Mouse (Mus musculus) cerebellum, adult 11-12 months (tissue): Measurements from ENCODE around the gene Dmrtc2.
A peak's percentile ranks its signal among the peaks of the same experiment; 100 is the strongest.
"Not testable (repeated sequence)": the region's sequence is repeated elsewhere in the genome, so short reads cannot be mapped to it uniquely, and the experiment has no call there.

Source experiments
- DNase-seq: peaks from one replicate; pipeline ENCODE4 v3.0.0; 2022

The Dmrtc2 gene

DNA sequence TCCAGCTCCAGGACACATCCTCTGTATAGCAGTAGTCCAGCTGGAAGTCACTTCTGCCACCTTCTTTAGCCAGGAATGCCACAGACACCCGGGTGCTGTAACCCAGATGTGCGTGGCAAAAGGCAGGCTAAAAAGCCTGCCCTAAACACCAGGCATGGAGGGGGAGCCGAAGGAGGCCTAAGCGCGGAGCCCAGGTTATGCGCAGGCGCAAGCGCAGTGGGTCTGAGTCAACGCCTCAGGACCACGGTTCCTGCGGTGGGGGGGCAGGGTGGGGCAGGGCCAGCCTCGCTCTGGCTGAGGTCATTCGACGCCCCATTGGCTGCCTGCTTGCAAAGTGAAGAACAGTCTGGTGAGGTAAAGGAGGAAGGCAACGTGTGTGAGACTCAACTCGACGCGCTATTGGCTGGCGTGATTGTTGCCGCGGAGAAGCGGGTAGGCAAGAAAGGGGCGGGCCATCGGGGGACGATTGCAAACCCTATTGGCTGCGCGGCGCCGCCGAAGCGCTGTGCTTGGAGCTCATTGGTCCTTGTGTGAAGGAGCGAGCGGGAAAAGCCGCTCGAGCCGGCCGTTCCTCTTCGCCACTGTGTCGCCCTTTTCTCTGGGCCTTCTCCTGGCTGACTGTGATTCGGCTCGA is at the start of gene Dmrtc2, which contains the start of gene Lypd4:
TSS of gene Dmrtc2 (plus strand) at position 526 of the 634 bp plus-strand sequence.
TSS of gene Lypd4 (minus strand) at position 410 of the 634 bp plus-strand sequence.
- DNase-seq = no peak

DNA sequence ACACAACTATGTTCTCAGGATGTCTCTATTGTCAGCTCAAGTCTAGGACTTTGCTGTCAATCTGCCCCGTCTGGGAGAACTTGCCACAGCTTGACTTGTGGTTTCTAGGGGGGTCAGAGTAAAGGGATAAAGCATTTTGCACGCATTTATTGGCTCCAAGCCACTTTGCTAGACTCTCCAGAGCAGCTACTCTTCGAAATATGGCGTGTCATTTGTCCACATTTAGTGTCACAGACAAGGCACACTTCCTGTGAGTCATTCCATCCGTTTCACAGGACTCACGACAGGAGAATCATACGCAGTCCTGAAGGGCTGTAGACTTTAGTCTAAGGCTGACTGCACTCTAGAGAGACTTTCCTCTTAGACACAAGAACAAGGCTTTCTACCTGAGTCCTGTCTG is 45.4 kb upstream of the Dmrtc2 start:
- no peak for DNase-seq

DNA sequence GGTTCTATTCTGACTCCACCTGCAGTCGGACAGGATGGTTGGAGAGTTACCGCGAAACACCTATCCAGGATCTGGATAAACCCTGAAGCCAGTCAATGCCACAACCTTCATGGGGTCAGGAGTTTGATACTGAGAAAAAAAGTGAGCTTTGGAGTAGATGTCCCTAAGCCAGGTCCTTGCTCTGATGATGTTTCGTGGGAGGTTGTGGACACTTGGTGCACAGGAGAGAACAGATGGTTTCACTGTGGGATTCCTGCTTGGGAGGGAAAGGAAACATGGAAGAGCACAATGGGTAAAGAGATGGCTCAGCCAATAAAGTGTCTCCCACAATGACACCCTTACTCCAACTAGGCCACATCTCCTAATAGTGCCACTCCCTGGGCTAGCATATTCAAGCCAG is 42.7 kb upstream of the Dmrtc2 start:
- peak; percentile 84 for DNase-seq

DNA sequence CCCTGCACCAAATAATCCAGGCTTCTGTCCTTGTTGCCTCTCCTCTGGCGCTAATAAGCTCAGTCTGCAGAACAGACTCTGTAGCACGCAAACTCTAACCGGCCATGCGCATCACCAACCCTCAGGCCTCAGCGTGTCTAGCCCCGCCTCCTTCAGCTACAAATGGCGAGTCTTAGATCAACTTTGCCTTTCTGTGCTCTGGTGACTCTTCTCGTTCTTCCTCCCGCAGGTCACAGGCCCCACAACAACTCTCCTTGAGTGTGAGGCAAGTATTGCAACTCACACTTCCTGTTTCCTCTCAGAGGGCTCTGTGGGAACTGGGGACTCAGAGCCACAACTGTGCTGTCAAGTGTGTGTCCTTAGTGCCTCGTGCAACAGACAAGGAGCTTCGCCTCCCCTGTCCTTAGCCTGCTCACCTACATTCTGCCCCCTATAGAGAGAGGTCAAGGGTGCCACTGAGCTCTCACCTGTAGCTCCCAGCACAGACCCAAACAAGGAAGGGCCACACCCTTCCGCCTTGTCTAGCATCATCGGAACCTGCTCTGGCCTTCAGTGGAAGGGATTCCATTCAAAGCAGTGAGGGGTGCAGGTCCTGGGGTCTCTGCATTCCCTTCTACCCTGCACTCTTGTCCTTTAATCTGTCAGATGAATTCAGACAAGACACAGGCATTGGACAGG is 31.0 kb upstream of the Dmrtc2 start:
- DNase-seq = not testable (repeated sequence)

DNA sequence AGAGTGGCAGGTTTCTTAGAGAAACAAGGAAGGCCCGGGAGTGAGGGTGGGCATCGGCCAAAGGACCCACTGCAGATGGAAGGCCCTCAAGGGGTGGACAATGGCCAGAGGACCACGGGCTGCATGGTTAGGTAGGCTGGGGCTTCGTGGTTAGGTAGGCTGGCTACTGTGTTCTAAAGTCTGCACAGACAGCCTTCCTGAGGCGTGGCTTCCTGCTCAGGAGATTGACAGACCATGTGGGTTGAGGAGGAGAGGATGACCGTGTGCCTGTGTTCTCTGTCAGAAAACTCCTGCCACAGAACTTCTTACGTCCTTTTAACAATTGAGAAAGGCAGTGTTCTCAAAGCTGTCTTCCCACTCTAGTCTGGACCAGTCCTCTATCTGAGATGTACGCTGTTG is 30.4 kb upstream of the Dmrtc2 start:
- no peak for DNase-seq

DNA sequence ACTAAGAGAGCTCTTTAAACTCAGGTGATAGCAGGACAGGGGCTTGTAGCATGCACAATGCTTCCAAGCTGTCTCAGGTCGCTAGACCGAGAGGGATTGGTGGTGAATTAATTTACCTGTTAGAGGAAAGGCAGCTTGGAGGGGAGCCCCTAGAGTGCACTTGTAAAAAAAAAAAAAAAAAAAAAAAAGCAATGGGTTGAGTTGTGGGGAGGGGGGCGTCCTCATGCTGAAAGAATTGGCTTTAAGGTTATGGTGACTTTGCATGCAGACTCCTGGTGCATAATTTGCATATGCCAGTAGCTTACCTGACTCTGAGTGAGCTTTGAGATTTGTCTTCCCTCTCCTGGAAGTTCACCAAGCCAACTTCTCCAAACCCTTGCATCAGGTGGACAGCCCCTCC is 29.5 kb upstream of the Dmrtc2 start:
- DNase-seq = no peak

DNA sequence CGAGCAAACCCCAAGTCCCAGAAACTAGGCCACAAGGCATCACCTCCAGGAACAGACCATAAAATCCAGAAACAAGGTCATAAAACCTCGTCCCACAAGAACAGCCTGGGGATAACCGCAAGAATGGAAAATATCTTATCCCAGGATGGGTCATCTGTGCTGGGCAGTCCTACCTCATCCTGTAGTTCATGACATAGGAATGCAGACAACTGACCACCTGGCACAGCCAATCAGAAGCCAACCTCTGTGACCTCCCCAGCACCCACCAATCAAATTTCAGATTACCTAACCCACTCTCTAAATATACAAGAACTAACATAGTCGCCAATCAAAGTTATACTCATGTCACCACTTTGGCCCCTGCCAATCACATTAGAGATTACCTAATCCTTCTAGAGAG is 28.8 kb upstream of the Dmrtc2 start:
- DNase-seq = no peak

DNA sequence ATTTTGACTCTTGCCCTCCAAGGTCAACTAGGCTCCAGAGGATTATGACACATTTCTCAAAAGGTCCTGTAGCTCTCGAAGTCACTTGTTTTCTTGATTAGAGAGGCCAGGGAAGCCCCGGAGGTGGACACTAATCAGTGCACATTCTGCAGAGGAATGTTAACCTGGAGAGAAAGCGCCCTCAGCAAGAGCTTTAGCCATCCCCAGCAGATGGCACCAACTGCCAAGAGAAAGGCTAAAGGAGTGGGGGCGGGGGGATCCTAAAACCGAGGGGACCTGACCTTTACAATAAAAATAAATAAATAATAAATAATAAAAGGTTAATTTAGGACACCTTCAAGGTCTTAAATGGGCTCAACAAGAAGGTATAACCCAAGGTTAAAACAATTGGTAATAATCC is 25.7 kb upstream of the Dmrtc2 start:
- DNase-seq = no peak

DNA sequence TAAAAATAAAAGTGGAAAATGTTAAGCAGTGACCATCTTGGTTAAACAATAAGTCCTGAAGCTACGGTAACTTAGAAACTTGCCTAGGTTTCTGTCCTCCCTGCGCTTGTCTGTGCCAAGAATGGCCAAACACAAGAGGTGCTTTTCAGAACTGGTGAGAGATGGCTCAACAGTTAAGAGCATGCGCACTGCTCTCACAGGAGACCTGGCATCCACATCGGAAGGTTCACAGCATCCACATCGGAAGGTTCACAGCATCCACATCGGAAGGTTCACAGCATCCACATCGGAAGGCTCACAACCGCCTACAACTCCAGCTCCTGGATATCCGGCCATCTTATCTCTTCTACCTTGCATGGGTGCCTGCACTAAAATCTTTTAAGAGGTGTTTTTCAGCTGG is 24.7 kb upstream of the Dmrtc2 start:
- no peak for DNase-seq

DNA sequence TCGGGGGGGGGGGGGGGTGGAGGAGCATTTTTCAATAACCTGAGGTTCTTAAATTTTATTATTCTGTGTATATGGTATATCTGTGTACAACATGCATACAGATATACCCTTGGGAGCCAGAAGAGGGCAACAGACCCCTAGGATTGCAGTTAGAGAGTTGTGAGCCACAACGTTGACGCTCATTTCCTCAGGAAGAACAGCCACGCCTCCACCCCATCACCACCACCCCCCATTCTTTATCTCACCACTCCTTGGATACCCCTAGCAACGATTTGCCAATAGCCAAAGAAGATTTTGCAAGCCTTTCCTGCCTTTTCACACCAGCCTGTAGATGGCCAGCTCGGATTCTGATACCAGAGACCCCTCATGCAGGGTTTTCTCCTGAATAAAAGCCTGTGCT is 24.1 kb upstream of the Dmrtc2 start:
- DNase-seq = no peak

DNA sequence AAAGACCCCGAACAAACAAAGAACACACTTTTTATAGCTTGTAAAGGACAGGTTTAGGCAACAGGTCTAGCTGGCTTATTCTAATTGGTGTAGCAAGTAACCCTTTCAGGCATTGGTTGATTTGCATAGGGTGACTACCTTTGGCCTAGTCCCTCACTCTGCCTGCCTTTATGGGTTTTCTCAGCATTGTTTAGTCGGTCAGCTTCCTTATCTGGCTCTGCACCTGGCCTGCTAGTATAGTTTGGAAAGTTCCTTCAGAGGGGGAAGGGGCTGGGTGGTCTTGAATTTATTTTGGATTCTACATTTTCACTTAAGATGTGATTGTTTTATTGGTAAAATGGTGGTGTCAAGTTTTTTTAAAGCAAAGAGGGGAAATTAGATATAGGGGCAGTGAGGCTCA is 23.3 kb upstream of the Dmrtc2 start:
- not testable (repeated sequence) for DNase-seq

DNA sequence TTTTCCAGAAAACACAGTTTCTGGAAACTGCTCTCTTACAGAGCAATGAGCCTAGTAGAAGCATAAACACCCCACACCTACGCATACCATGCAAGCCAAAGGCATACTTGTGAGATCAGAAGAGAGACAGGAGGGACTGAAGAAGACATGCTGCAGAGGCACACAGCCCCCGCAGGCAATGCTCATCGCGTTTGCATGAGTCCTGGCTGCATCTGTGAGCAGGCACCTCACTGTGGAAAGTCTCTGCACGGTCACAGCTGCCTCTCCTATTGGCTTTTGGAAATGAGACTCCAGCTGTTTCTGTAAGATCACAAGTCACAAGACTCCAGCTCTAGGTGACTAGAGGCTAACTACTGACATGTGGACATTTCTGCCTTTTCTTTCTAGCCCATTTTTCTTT is 19.7 kb upstream of the Dmrtc2 start:
- no peak for DNase-seq

DNA sequence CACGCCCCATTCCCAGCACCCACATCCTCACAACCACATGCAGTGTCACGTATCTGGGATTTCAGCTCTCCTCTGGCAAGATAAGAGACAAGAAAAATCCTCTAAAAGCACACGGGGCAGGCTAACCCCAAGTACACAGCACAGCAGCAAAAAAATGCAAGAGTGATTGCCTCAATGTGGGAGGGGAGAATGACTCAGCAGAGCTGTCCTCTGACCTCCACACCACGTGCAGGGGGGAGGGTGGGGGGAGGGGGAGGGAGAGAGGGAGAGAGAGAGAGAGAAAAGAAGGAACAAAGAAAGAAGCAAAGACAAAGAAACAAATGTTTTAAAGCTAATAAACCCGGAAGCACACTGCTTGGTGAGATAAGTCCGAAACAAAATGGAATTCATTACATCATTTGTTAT is 19.0 kb upstream of the Dmrtc2 start:
- DNase-seq = no peak

DNA sequence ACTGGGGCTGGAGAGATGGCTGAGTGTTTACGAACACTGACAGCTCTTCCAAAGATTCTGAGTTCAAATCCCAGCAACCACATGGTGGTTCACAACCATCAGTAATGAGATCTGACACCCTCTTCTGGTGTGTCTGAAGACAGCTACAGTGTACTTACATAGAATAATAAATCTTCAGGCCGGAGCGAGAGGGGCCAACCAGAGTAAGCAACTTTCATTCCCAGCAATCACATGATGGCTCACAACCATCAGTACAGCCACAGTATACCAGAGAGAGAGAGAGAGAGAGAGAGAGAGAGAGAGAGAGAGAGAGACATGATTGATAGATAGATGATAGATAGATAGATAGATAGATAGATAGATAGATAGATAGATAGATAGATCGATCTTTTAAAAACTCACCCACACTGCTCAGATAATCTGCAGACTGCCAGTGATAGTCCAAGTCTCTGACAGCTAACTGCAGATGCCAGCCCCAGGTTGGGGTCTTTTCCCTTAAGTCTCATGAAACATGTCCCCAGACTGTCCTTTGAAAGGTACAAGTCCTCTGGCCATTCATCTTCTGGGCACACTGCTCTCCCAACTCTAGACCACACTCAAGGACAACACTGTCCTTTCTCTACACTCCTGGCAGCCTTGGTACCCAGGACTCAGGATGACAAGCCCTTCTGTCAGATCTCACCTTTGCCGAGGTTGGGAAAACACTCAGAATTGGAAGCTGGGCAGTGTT is 18.1 kb upstream of the Dmrtc2 start:
- no peak for DNase-seq

DNA sequence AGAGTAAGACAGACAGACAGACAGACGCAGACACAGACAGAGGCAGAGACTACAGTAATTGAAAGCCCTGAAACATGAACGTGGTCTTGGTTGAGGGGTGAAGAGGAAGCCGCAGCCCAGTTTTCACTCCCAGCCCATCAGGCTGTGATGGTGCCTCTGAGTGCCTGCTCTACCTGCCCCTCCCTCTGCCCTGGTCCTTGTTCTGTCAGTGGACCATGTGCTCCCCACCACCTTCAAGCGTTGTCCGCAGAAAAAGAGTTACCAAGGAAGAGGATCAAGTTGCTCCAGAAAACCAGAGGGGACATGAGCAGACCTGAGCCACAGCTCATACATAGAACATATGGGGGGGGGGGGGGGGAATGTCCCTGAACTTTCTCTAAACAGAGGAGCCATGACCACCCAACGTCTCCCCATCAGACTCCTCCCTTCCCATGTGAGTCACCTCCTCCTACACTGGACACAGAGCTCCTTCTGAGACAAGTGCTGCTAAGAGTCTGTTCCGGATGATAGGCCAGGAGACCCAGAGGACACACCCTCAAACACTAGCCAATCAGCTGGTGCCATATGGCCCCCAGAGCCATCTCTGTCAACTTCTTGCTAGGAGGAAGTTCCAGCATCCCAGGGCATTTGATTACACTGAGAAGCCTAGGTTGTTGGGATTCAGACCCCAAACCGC is 17.2 kb upstream of the Dmrtc2 start:
- DNase-seq = no peak

DNA sequence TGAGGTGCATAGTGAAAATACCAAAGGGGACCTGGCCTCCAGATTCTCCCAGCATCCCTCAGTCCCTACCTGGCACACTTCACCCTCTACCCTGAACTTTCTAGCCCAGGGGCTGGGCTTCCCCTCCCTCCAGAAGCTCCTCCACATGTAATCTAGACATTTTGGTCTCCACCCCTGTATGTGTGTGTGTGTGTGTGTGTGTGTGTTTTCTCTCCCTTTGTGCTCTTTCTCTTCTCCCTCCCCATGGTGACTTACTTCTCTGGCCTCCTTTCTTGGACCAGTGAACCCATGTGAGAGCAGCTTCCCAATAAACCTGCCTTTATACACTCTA is 16.7 kb upstream of the Dmrtc2 start:
- DNase-seq = no peak

DNA sequence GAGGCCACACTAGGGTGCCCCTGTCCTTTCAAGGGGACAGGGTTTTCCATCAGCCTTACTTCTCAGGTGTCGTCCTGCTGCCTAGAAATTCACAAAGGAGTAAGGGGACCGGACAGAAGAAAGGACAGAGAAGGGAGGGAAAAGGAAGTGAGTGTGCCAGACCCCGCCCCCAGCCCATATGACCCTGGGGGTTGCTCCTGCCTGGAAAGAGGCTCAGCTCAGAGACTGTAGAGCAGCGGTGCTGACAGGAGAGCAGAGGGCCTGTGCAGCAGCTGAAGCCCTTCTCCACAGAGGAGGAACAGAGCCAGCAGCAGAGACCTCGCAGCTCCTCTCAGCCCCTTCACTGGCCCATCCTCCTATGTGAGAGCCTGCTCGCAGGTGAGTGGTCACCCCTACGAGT is 16.2 kb upstream of the Dmrtc2 start:
- no peak for DNase-seq

DNA sequence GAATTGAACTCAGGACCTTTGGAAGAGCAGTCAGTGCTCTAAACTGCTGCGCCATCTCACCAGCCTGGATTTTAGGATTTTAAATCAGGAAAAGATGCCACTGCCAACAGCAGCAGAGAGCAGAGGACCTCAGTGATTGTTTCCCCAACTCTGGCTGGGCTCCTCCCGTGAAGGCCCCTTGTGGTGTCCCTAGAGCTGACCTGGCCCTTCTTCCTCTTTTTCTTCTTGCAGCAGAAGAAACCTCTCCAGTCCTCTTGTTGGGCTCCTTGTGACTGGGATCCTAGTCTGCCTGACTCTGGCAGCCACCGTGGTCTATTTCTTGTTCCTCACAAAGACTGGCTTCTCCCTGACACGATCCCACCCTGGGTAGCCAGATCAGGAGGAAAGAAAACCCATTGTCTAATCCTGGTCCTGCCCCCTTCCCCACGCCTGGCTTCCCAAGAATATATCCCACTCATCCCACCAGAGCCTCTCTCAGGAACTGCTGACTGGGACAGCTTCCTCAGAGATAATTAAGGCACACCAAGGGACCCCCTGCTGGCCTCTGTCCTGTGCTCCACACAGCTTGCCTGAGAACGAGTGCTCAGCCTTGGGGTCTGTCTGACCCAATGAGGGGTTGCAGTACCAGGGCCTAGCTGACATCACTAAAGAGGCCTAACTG is 13.3 kb upstream of the Dmrtc2 start:
- DNase-seq = no peak

DNA sequence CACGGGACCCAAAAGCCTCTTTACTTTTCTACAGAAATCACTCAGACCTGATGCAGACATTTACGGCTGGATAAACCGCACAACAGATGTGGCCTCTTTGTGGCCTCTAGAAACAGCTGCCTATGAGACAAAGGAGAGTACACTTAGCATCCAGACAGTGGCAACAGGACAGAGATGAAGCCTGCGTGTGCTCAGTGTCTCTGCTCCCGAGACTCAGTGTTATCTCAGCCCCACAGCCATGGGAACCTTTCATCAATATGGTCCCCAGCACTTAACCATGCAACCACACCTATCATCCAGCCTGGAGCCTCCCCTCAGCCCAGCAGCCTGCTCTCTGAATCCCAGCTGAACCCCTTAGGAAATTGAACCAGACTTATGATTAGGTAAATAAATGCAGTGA is 10.6 kb upstream of the Dmrtc2 start:
- no peak for DNase-seq

DNA sequence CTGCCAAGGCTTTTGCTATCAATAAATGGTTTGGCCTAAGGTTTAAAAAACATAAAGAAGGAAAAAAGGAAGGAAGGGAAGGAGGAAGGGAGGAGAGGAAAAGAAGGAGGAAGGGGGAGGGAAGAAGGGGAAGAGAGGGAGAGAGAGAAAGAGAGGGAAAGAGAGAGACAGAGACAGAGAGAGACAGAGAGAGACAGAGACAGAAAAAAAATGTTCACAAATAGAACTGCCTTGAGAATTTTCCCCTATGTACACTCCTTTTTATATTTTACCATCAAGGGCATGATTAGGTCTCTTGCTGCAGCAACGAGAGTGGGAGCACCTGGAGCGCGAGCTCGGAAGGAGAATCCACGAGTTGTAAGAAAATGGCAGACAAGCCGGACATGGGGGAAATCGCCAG is 7.9 kb upstream of the Dmrtc2 start, which contains the start of gene Gm9844:
TSS of gene Gm9844 (plus strand) at position 301 of the 400 bp plus-strand sequence.
- DNase-seq = no peak

DNA sequence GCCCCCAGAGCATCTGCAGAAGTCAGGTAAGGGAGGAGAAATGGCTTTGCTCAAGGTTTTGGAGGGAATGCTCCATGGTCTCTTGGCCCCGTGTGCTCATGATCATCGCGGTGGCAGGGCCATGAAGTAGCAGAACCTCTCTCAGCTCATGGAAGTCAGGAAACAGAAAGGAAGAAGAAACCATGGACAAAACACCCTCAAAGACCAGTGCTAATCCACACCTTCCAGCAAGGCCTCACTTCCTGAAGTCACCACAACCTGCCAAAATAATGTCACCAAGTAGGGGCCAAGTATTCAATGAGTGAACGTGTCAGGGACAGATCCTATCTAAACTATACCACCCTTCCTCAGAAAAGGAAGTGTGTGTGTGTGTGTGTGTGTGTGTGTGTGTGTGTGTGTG is 7.0 kb upstream of the Dmrtc2 start:
- DNase-seq = no peak

DNA sequence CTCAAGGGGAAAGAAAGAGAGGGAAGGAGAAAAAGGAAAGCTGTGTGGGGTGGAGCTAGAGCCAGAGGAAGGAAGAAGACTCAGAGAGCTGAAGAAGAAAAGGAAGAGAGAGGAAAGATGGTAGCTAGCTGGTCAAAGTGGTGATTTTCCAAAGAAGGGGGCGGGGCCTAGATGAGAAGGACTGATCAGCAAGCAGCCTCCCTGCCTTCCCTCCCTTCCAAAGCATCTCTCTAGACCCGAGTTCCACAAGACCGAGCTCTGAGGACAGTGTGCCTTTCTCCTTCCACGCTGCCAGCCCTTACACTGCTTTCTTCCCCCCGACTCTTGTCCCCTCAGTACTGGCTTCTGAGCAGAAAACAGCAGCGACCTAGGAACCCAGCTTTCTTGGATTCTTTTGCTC is 5.7 kb upstream of the Dmrtc2 start:
- DNase-seq = no peak

DNA sequence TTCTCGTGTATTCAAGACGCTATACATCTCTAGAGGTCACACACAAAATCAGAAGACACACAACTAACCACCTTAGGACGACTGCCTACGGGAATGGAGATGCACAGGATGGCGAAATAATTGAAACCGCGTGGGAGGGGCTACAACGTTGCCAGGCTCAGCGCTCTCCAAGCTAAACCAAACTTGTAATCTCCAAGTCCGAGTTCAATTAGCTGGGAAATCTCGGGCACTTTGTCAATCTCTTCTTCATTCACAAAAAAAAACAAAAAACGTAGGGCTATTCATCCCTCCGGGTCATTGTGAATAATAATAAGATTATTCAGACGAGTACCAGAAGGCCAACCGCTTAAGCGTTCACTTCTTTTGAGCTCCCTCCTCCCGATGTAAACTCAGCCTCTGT is 777 bp upstream of the Dmrtc2 start:
- DNase-seq = no peak
